Mouse (Mus musculus): ENCODE measurements around the gene Tcf3.

The Tcf3 gene

GRCm38 (mm10) chr10:80407924-80408323, 25.5 kb downstream of the Tcf3 start:
- DNase-seq (ENCODE audit: low spot score in 2 of 2), result no peak

GRCm38 (mm10) chr10:80406684-80407501, 26.6 kb downstream of the Tcf3 start, which contains the start of gene Uqcr11:
Gene Uqcr11 (minus strand): TSS chr10:80406830.
- peak; percentile 88 to 89 for DNase-seq (ENCODE audit: low spot score in 2 of 2)

GRCm38 (mm10) chr10:80405481-80406173, 27.8 kb downstream of the Tcf3 start:
- DNase-seq (ENCODE audit: low spot score in 2 of 2), result no peak

GRCm38 (mm10) chr10:80403044-80403692, 30.3 kb downstream of the Tcf3 start:
- no peak for DNase-seq (ENCODE audit: low spot score in 2 of 2)

GRCm38 (mm10) chr10:80400704-80401161, 32.7 kb downstream of the Tcf3 start:
- no peak for DNase-seq (ENCODE audit: low spot score in 2 of 2)

GRCm38 (mm10) chr10:80399973-80400703, 33.3 kb downstream of the Tcf3 start:
- DNase-seq (ENCODE audit: low spot score in 2 of 2), result no peak

GRCm38 (mm10) chr10:80399191-80399972, 34.1 kb downstream of the Tcf3 start, which contains the start of gene Mbd3:
Gene Mbd3 (minus strand): TSS chr10:80399550.
- peak; percentile 98 to 100 for DNase-seq (ENCODE audit: low spot score in 2 of 2)

GRCm38 (mm10) chr10:80398719-80399190, 34.7 kb downstream of the Tcf3 start:
- DNase-seq (ENCODE audit: low spot score in 2 of 2), result peak; percentile 95 to 96

GRCm38 (mm10) chr10:80398174-80398535, 35.3 kb downstream of the Tcf3 start:
- DNase-seq (ENCODE audit: low spot score in 2 of 2), result no peak

- no peak for DNase-seq (ENCODE audit: low spot score in 2 of 2)
Observed at GRCm38 (mm10) chr10:80397524-80398173, 35.8 kb downstream of the Tcf3 start.

GRCm38 (mm10) chr10:80396822-80397523, 36.5 kb downstream of the Tcf3 start:
- DNase-seq (ENCODE audit: low spot score in 2 of 2), result no peak

- no peak for DNase-seq (ENCODE audit: low spot score in 2 of 2)
Observed at GRCm38 (mm10) chr10:80395025-80395627, 38.3 kb downstream of the Tcf3 start.

- no peak for DNase-seq (ENCODE audit: low spot score in 2 of 2)
Observed at GRCm38 (mm10) chr10:80392687-80393086, 40.8 kb downstream of the Tcf3 start.

- DNase-seq (ENCODE audit: low spot score in 2 of 2), result no peak
Observed at GRCm38 (mm10) chr10:80390697-80391096, 42.8 kb downstream of the Tcf3 start.

GRCm38 (mm10) chr10:80389185-80389708, 44.2 kb downstream of the Tcf3 start:
- DNase-seq (ENCODE audit: low spot score in 2 of 2), result no peak

- no peak for DNase-seq (ENCODE audit: low spot score in 2 of 2)
Observed at GRCm38 (mm10) chr10:80388731-80389130, 44.7 kb downstream of the Tcf3 start.

GRCm38 (mm10) chr10:80387522-80387959, 45.9 kb downstream of the Tcf3 start, which contains the start of gene Mex3d:
Gene Mex3d (minus strand): TSS chr10:80387659.
- peak in 1 of 2 experiments; percentile 78 for DNase-seq (ENCODE audit: low spot score in 2 of 2)

- DNase-seq (ENCODE audit: low spot score in 2 of 2), result no peak
Observed at GRCm38 (mm10) chr10:80386735-80387471, 46.5 kb downstream of the Tcf3 start.

All from frontal cortex, postnatal 14 days (tissue).